8 mouse cellular contexts compared by ENCODE assay signal in genomic region chr7:126377278-126378158, GRCm38 (mm10). TPM values are rescaled to one million over a fixed set of nuclear protein-coding genes. Genes with fewer than 3 reads are reported as not detected.
A peak's percentile ranks its signal among the peaks of the same experiment; 100 is the strongest.
DNase-seq lines count a peak whose midpoint lies in the region; ATAC-seq and TF ChIP-seq lines count a peak whose summit lies in the region.

Spns1 (minus strand) TSS chr7:126377450.

- TF ChIP-seq POLR2A in brain, embryonic 14.5 days (IDR thresholded peaks at IDR 0.05; ENCODE audit: borderline replicate concordance, extremely low read depth, insufficient read depth, insufficient read length, poor library complexity, severe bottlenecking): peak; percentile 43; the same call in 1 of the 2 replicates
- TF ChIP-seq POLR2A in liver, adult 2 months (IDR thresholded peaks at IDR 0.05; ENCODE audit: extremely low read depth, insufficient read depth, low read length): peak; percentile 52; the same call in 1 of the 2 replicates
- TF ChIP-seq POLR2A in myocyte (IDR thresholded peaks at IDR 0.05; ENCODE audit: insufficient read length, low read depth): peak; percentile 84

- ATAC-seq in heart, embryonic 11.5 days (replicated peaks; ENCODE audit: insufficient number of reproducible peaks, low FRiP score, low TSS enrichment): peak; percentile 94
- peak; percentile 96 for ATAC-seq in kidney, embryonic 16.5 days (ENCODE audit: low FRiP score, low TSS enrichment)

- H3K79me3 ChIP-seq in C2C12 (ENCODE audit: low read depth): peaks cover 6% of the 10 kb centered on the region

- peak; percentile 72 for TF ChIP-seq CTCF in C2C12 (IDR thresholded peaks at IDR 0.05; ENCODE audit: control insufficient read depth, insufficient read depth, insufficient read length)
- TF ChIP-seq CTCF in brain, embryonic 14.5 days (IDR thresholded peaks at IDR 0.05; ENCODE audit: borderline replicate concordance, extremely low read depth, insufficient read depth, insufficient read length): peak; percentile 82
- TF ChIP-seq CTCF in liver, adult 2 months (IDR thresholded peaks at IDR 0.05; ENCODE audit: low read depth, low read length): peak; percentile 84

- peak within 1 kb of the TSS; percentile 91 for H3K9ac ChIP-seq in heart, embryonic 11.5 days (ENCODE audit: low read depth, low read length)
- H3K9ac ChIP-seq in kidney, embryonic 16.5 days (replicated peaks; ENCODE audit: low read length): peak within 1 kb of the TSS; percentile 81
- peak within 1 kb of the TSS; percentile 74 for H3K9ac ChIP-seq in liver, adult 2 months (ENCODE audit: low read depth, low read length)

- DNase-seq in brain, embryonic 14.5 days (ENCODE audit: low read depth): peak; percentile 99
- peak; percentile 93 for DNase-seq in liver, adult 2 months (ENCODE audit: extremely low read depth, low read depth, low spot score)
- DNase-seq in splenic B cell, adult 2 months (ENCODE audit: low read depth, low spot score): peak; percentile 96

- H3K79me2 ChIP-seq in C2C12 (ENCODE audit: control insufficient read depth, insufficient read depth): peaks cover 22% of the 10 kb centered on the region
- H3K79me2 ChIP-seq in liver, adult 2 months (ENCODE audit: control insufficient read depth, insufficient read depth, low read length): peaks cover 6% of the 10 kb centered on the region; the same call in 1 of the 2 replicates
- peaks cover 9% of the 10 kb centered on the region for H3K79me2 ChIP-seq in myocyte (ENCODE audit: control insufficient read depth, insufficient read depth)

- peaks cover 39% of the 10 kb centered on the region for H3K4me1 ChIP-seq in erythroblast, embryonic 14.5 days (ENCODE audit: control insufficient read depth)
- H3K4me1 ChIP-seq in heart, embryonic 11.5 days (ENCODE audit: control insufficient read depth, insufficient read depth, low read length): peaks cover 9% of the 10 kb centered on the region
- peaks cover 14% of the 10 kb centered on the region; the same call in 1 of the 2 replicates for H3K4me1 ChIP-seq in kidney, embryonic 16.5 days (ENCODE audit: insufficient read depth, low read length)
- H3K4me1 ChIP-seq in liver, adult 2 months (ENCODE audit: control insufficient read depth, insufficient read depth, low read length): peaks cover 7% of the 10 kb centered on the region

- H3K27me3 ChIP-seq in C2C12 (ENCODE audit: control insufficient read depth, insufficient read depth, insufficient read length) (no peaks in the 10 kb centered on the region), myocyte (ENCODE audit: control insufficient read depth, insufficient read depth, insufficient read length) (no peaks in the 10 kb centered on the region)
- H3K27me3 ChIP-seq in erythroblast, embryonic 14.5 days (ENCODE audit: control insufficient read depth): no peaks in the 10 kb centered on the region
- H3K27me3 ChIP-seq in heart, embryonic 11.5 days (ENCODE audit: control insufficient read depth, insufficient read depth, low read length): no peaks in the 10 kb centered on the region
- no peaks in the 10 kb centered on the region for H3K27me3 ChIP-seq in kidney, embryonic 16.5 days (ENCODE audit: insufficient read depth, low read length)
- H3K27me3 ChIP-seq in liver, adult 2 months (ENCODE audit: control insufficient read depth, insufficient read depth, low read length): no peaks in the 10 kb centered on the region
- no peaks in the 10 kb centered on the region for H3K27me3 ChIP-seq in splenic B cell, adult 2 months (ENCODE audit: control insufficient read depth, insufficient read depth, low read length, poor library complexity, severe bottlenecking)

- H3ac ChIP-seq in C2C12 (ENCODE audit: control insufficient read depth, insufficient read length, low read depth): peak within 1 kb of the TSS; percentile 92
- peak within 1 kb of the TSS; percentile 29 for H3ac ChIP-seq in myocyte (ENCODE audit: control insufficient read depth, insufficient read length)

- H3K27ac ChIP-seq in heart, embryonic 11.5 days (ENCODE audit: low read depth, low read length): no peak within 1 kb of the TSS
- peak within 1 kb of the TSS; percentile 72 for H3K27ac ChIP-seq in kidney, embryonic 16.5 days (ENCODE audit: low read length)
- peak within 1 kb of the TSS; percentile 2 for H3K27ac ChIP-seq in liver, adult 2 months (replicated peaks; ENCODE audit: insufficient read depth, low read depth, low read length)

- no peaks in the 10 kb centered on the region for H3K36me3 ChIP-seq in C2C12 (ENCODE audit: control insufficient read depth, insufficient read depth)
- H3K36me3 ChIP-seq in erythroblast, embryonic 14.5 days (ENCODE audit: control insufficient read depth): peaks cover 26% of the 10 kb centered on the region
- H3K36me3 ChIP-seq in heart, embryonic 11.5 days (ENCODE audit: control insufficient read depth, insufficient read depth, low read length): peaks cover 3% of the 10 kb centered on the region; the same call in 1 of the 2 replicates
- H3K36me3 ChIP-seq in kidney, embryonic 16.5 days (ENCODE audit: insufficient read depth, low read length): peaks cover 12% of the 10 kb centered on the region
- no peaks in the 10 kb centered on the region for H3K36me3 ChIP-seq in liver, adult 2 months (ENCODE audit: control insufficient read depth, insufficient read depth, low read length)
- no peaks in the 10 kb centered on the region for H3K36me3 ChIP-seq in myocyte (ENCODE audit: control insufficient read depth, insufficient read depth)
- H3K36me3 ChIP-seq in splenic B cell, adult 2 months (ENCODE audit: control insufficient read depth, insufficient read depth, low read length, poor library complexity, severe bottlenecking): peaks cover 2% of the 10 kb centered on the region; the same call in 1 of the 2 replicates

- WGBS in heart, embryonic 11.5 days (ENCODE audit: insufficient replicate concordance): 1% methylated on average over 33 of the region's 33 CpGs
- under 1% methylated on average over 33 of the region's 33 CpGs for WGBS in kidney, embryonic 16.5 days
- under 1% methylated on average over 33 of the region's 33 CpGs for WGBS in liver, adult 2 months

- H3K4me2 ChIP-seq in heart, embryonic 11.5 days: peak within 1 kb of the TSS; percentile 95
- H3K4me2 ChIP-seq in kidney, embryonic 16.5 days (replicated peaks; ENCODE audit: low read depth, low read length): peak within 1 kb of the TSS; percentile 87
- H3K4me2 ChIP-seq in myocyte (ENCODE audit: low read depth): peak within 1 kb of the TSS; percentile 96

- H3K4me3 ChIP-seq in C2C12 (ENCODE audit: insufficient read depth, poor library complexity, severe bottlenecking) (peak within 1 kb of the TSS; percentile 91), myocyte (peak within 1 kb of the TSS; percentile 83)
- H3K4me3 ChIP-seq in erythroblast, embryonic 14.5 days (replicated peaks): peak within 1 kb of the TSS; percentile 64
- H3K4me3 ChIP-seq in heart, embryonic 11.5 days (ENCODE audit: low read depth, low read length): peak within 1 kb of the TSS; percentile 94
- peak within 1 kb of the TSS; percentile 74 for H3K4me3 ChIP-seq in kidney, embryonic 16.5 days (ENCODE audit: low read length)
- peak within 1 kb of the TSS; percentile 72 for H3K4me3 ChIP-seq in liver, adult 2 months (ENCODE audit: insufficient read depth, low read depth, low read length)

- H3K9me3 ChIP-seq in erythroblast, embryonic 14.5 days (ENCODE audit: control insufficient read depth, low read length): no peaks in the 10 kb centered on the region
- H3K9me3 ChIP-seq in heart, embryonic 11.5 days (replicated peaks; ENCODE audit: control insufficient read depth, low read length): no peaks in the 10 kb centered on the region
- no peaks in the 10 kb centered on the region for H3K9me3 ChIP-seq in kidney, embryonic 16.5 days (ENCODE audit: low read length)

TF ChIP-seq in C2C12, 6 proteins besides CTCF, POLR2A, EP300 and RAD21:
- TF ChIP-seq USF1 (IDR thresholded peaks at IDR 0.05; ENCODE audit: low read depth) (peak; percentile 99), MAX (IDR thresholded peaks at IDR 0.05) (peak; percentile 54), CEBPB (IDR thresholded peaks at IDR 0.05; ENCODE audit: low read depth) (peak; percentile 22), MYOD1 (IDR thresholded peaks at IDR 0.05; ENCODE audit: control insufficient read depth, insufficient read length, low read depth) (no peak)

TF ChIP-seq in myocyte, 11 proteins besides CTCF, POLR2A, EP300 and RAD21:
- TF ChIP-seq REST (IDR thresholded peaks at IDR 0.05; ENCODE audit: insufficient read depth, insufficient read length) (peak; percentile 29), USF1 (IDR thresholded peaks at IDR 0.05; ENCODE audit: low read depth) (peak; percentile 99), POLR2AphosphoS2 (IDR thresholded peaks at IDR 0.05; ENCODE audit: insufficient read length, low read depth) (peak; percentile 75), E2F4 (IDR thresholded peaks at IDR 0.05; ENCODE audit: insufficient read depth) (no peak)

RNA-seq across cellular contexts. Expression of gene Spns1, which starts in this region (rescaled TPM):
- polyA plus RNA-seq in C2C12 (2012; fragmentation: generic; extraction: Trizol): 69.8 TPM
- 176 and 234 TPM in 2 replicates for polyA plus RNA-seq in brain, embryonic 14.5 days (2012; rRNA removed)
- 3.3 and 5.1 TPM in 2 replicates for polyA plus RNA-seq in erythroblast, embryonic 14.5 days (2012)
- 31.5 and 40.1 TPM in 2 replicates for polyA plus RNA-seq in heart, embryonic 11.5 days (2014; fragmentation: Nextera tagmentation; extraction: Ambion mirVana)
- 78.0 and 78.9 TPM in 2 replicates for polyA plus RNA-seq in kidney, embryonic 16.5 days (2015; fragmentation: Nextera tagmentation; extraction: Ambion mirVana)
- 14.5 and 28.4 TPM in 2 replicates for total RNA-seq in liver, adult 2 months (2014; rRNA removed)
- 62.8 and 74.8 TPM in 2 replicates for polyA plus RNA-seq in liver, adult 2 months (2012; rRNA removed)
- polyA plus RNA-seq in myocyte (2012; fragmentation: generic; extraction: Trizol): 76.5 TPM
